Mouse (Mus musculus) E14TG2a.4 (cell line): ENCODE data around the gene Vamp5.
A peak's percentile ranks its signal among the peaks of the same experiment; 100 is the strongest.

Experiments
- H3K27me3 ChIP-seq: 2 replicates; pipeline ENCODE4 v1.6.1; 2014; ENCODE audit warnings: low read length, control low read depth; ENCODE audit not compliant: insufficient read depth
- H3K36me3 ChIP-seq: 2 replicates; pipeline ENCODE4 v1.6.1; 2014; ENCODE audit warnings: low read length, control low read depth; ENCODE audit not compliant: insufficient read depth
- H3K4me1 ChIP-seq: replicated peaks from 2 replicates; pipeline ENCODE4 v1.6.1; 2014; ENCODE audit warnings: low read depth, low read length, control low read depth
- H3K4me3 ChIP-seq: replicated peaks from 2 replicates; pipeline ENCODE4 v1.5.1; 2014; ENCODE audit warnings: mild to moderate bottlenecking, low read length
- H3K9me3 ChIP-seq: 2 replicates; pipeline ENCODE4 v1.6.1; 2014; ENCODE audit warnings: low read length, control low read depth
- CTCF ChIP-seq: conservative IDR thresholded peaks from 2 replicates; pipeline ENCODE4 v1.5.1; 2014; ENCODE audit warnings: low read length
- NANOG ChIP-seq: IDR thresholded peaks from 2 replicates; pipeline ENCODE4 v1.6.1; 2014; ENCODE audit warnings: borderline replicate concordance, low read length, mixed read lengths
- POU5F1 ChIP-seq: IDR thresholded peaks from 2 replicates; pipeline ENCODE4 v1.6.1; 2014; ENCODE audit warnings: low read length, borderline replicate concordance

The Vamp5 gene

DNA sequence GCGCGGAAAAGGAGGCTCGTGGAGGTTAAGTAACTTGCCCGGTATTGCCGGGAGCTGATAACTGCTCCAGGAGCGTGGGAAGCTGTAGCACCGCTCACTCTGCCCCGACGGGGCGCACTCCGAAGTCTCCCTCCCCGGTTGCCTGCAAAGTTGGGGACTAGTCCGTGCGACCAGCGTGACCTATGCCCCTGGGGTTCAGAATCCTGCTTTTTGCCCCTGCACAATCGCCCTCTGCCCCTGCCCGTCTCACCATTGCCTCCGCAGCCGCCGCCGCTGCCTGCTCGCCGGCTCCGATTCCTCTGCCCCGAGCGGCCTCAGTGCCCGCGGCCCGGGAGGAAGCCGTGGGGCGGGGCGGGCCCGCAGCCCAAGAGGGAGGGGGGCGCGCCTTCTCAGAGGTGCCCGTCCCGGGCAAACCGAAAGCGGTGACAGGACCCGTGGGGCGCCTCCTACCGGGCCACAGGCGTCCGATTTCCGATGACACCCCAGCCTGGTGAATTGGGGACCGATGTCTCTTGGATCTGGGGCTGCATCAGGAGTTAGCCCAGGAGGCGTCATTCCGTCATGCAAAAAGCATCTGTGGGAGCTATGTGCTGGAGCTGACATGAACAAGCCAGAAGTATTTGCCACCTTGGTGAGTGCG lies at the start of gene Vamp5:
TSS of gene Vamp5 (minus strand) at position 338 of the 640 bp plus-strand sequence.
- H3K27me3 ChIP-seq, result peaks cover 60% of the 10 kb centered on the region
- H3K4me1 ChIP-seq, result peaks cover 9% of the 10 kb centered on the region; the same call in 1 of the 2 replicates
- no peaks in the 10 kb centered on the region for H3K36me3 ChIP-seq
- TF ChIP-seq CTCF, result 0 out of 2 replicates have a peak, but pooled peaks have one; percentile 6
- TF ChIP-seq NANOG, result no peak
- H3K9me3 ChIP-seq, result no peaks in the 10 kb centered on the region
- H3K4me3 ChIP-seq, result peak within 1 kb of the TSS; percentile 82

DNA sequence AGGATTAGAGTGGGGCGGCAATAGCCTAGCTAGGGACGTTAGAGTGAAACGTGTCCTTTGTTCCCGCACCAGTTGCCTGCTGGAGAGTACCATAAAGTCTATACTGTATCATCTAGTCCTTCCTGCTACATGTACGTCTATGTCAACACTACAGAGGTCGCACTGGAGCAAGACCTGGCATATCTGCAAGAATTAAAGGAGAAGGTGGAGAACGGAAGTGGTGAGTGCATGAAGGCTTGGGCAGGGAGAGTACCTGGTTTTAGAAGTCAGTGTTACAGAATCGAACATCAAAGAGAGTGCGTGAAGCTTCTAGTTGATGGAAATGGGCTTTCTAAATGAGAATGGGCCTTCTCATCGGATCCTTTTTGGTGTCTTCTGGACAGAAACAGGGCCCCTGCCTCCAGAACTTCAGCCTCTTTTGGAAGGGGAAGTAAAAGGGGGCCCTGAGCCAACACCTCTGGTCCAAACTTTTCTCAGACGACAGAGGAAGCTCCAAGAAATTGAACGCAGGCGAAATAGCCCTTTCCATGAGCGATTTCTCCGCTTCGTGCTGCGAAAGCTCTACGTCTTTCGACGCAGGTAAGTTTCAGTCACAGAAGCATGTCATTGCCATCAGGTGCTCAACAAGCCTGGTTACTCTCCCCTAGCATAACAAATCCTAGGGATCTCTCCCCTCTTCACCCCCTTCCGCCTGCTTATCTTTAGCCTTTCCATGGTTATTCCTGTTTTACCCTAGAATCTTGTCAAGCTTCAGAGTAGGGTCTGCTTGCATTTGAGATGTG lies 49.0 kb upstream of the Vamp5 start:
- no peak for TF ChIP-seq CTCF
- no peak for TF ChIP-seq NANOG
- no peak for TF ChIP-seq POU5F1
- peaks cover 100% of the 10 kb centered on the region for H3K36me3 ChIP-seq
- H3K4me1 ChIP-seq, result peaks cover 21% of the 10 kb centered on the region; the same call in 1 of the 2 replicates
- H3K27me3 ChIP-seq, result no peaks in the 10 kb centered on the region
- H3K4me3 ChIP-seq, result no peak overlapping the region
- H3K9me3 ChIP-seq, result peaks cover 13% of the 10 kb centered on the region

DNA sequence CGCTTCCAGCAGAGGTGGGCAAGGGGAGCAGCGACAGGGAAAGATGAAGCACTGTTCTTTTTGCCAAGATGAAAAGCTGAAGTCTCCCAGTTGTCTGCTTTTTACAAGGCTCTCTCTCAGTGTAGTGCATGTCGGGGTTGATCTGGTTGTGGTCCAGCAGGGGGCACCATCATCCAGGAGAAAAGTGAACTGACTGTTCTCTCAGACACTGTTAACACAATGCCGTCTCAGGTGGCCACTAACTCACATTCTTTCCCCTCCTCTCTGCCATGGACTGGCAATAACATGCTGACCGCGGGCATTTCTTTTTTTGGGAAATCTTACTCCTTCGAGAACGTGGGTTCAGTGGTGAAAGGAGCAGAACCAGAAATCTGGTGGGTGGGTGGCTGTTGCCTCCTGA lies 47.8 kb upstream of the Vamp5 start:
- Histone ChIP-seq H3K9me3 (peaks cover 16% of the 10 kb centered on the region), H3K27me3 (no peaks in the 10 kb centered on the region), H3K36me3 (peaks cover 100% of the 10 kb centered on the region), H3K4me3 (no peak overlapping the region), H3K4me1 (peaks cover 21% of the 10 kb centered on the region; the same call in 1 of the 2 replicates)
- TF ChIP-seq POU5F1 (no peak), CTCF (peak; percentile 62), NANOG (no peak)

DNA sequence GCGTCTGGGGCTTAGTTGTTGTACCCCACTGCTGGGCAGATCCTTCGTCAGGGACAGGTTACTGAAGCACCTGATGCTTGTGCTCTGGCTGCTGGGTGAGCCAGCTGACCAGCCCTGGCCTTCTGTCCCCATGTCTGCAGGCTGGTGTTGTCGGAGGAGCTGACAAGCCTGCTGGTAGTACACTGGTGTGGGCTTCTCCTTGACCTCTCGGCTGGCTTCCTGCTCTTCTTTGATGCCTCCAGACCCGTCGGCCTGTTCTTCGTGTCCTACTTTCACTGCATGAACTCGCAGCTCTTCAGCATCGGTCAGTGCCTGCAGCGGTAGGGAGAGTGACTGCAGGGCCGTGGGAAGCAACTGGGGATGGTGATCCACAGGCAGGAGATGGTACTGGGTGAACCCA lies 45.4 kb upstream of the Vamp5 start:
- Histone ChIP-seq H3K4me1 (peaks cover 13% of the 10 kb centered on the region; the same call in 1 of the 2 replicates), H3K9me3 (peaks cover 16% of the 10 kb centered on the region), H3K36me3 (peaks cover 96% of the 10 kb centered on the region), H3K4me3 (no peak overlapping the region), H3K27me3 (no peaks in the 10 kb centered on the region)
- TF ChIP-seq POU5F1 (no peak), NANOG (no peak), CTCF (no peak)

DNA sequence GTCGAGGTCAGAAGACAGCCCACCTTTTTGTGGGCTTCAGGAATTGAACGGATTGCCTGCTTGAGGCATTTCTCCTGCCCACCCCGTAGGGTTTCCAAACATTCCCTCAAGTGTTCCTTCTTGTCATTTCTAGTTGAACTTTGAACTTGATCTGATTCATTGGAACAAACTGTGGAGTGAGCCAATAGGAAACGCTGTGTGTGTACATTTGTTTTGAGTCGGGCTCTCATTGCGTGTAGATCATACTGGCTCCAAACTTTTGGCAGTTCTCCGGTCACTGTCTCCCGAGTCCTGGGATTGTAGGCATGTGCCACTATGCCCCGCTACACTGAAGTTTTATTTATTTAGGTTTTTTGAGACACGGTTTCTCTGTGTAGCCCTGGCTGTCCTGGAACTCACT lies 40.6 kb upstream of the Vamp5 start:
- TF ChIP-seq NANOG, result no peak
- TF ChIP-seq POU5F1, result no peak
- TF ChIP-seq CTCF, result no peak
- Histone ChIP-seq H3K36me3 (peaks cover 87% of the 10 kb centered on the region), H3K9me3 (peaks cover 16% of the 10 kb centered on the region), H3K4me3 (no peak overlapping the region), H3K4me1 (peaks cover 7% of the 10 kb centered on the region; the same call in 1 of the 2 replicates), H3K27me3 (no peaks in the 10 kb centered on the region)

DNA sequence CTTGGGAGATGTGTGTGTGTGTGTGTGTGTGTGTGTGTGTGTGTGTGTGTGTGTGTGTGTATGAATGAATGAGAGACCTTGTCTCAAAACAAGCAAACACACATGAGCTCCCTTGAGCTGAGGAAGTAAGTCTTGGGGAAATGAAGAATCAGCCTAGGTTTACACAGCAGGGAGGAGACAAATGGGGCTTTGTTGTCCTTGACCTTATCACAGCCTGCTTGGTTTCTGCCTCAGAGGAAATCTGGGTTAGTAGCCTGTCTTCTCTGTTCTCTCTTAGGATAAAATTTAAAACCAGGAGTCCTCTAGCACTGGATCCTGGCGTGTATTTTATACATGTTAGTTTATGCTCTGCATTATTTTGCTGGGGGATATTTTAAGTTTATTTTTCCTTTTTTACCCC lies 39.5 kb upstream of the Vamp5 start:
- no peak overlapping the region for H3K4me3 ChIP-seq
- H3K9me3 ChIP-seq, result peaks cover 9% of the 10 kb centered on the region
- no peaks in the 10 kb centered on the region for H3K27me3 ChIP-seq
- TF ChIP-seq POU5F1 (no peak), NANOG (no peak), CTCF (no peak)
- peaks cover 14% of the 10 kb centered on the region for H3K4me1 ChIP-seq
- peaks cover 80% of the 10 kb centered on the region for H3K36me3 ChIP-seq

DNA sequence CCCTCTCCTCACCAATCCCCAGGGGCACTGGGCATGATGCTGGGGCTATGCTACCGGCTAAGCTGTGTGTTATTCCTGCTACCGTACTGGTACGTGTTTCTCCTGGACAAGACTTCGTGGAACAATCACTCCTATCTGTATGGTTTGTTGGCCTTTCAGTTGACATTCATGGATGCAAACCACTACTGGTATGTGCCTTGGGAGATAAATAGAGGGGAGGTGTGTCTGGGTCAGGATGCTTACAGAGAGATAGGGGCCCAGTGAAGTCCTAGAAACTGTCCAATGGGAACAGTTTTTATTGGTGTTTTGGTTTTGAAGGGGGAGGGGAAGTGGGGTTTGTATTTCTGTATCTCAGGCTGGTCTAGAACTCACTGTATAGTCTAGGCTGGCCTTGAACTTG lies 38.0 kb upstream of the Vamp5 start:
- no peak overlapping the region for H3K4me3 ChIP-seq
- H3K4me1 ChIP-seq, result peaks cover 22% of the 10 kb centered on the region
- TF ChIP-seq POU5F1 (no peak), CTCF (no peak), NANOG (no peak)
- H3K9me3 ChIP-seq, result no peaks in the 10 kb centered on the region
- no peaks in the 10 kb centered on the region for H3K27me3 ChIP-seq
- H3K36me3 ChIP-seq, result peaks cover 65% of the 10 kb centered on the region

DNA sequence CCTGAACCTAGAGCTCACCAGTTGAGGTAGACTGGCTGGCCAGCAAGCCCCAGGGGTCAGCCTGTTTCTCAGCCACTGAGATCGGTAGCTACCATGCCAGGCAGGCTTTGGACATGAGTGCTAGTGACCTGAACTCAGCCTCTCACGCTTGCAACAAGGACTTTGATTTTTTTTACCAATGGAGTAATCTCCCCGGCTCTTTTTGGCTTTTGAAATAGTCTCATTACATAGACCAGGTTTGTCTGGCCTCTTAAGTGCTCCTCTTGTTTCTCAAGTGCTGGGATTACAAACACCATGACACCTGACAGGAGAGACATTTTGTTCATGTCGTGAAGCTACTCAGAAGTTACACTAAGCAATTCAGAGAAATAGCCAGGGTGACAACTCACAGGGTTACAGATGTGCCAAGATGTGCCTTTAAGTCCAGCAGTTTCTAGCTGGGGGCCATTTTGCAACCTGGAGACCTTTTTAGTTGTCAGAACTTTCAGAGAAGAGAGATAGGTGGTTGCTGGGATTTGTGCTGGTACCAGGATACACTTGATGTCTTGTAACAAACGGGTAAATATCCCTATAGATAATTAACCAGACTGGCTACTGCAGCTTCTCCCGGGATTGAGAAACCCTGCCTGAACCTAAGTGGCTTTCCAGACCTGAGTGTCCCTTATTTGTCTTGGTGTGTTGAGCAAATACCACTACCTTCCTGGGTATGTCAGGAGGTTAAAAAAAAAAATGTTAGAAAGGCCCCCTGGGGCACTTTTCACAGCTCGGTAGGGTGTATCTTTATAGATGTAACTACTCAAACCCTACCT lies 35.9 kb upstream of the Vamp5 start:
- Histone ChIP-seq H3K4me3 (no peak overlapping the region), H3K9me3 (no peaks in the 10 kb centered on the region), H3K36me3 (peaks cover 44% of the 10 kb centered on the region), H3K27me3 (no peaks in the 10 kb centered on the region), H3K4me1 (peaks cover 22% of the 10 kb centered on the region)
- TF ChIP-seq POU5F1 (no peak), NANOG (no peak), CTCF (no peak)

- Histone ChIP-seq H3K9me3 (no peaks in the 10 kb centered on the region), H3K27me3 (no peaks in the 10 kb centered on the region), H3K4me1 (peaks cover 22% of the 10 kb centered on the region), H3K4me3 (peak overlapping the region; percentile 92), H3K36me3 (peaks cover 43% of the 10 kb centered on the region)
- no peak for TF ChIP-seq POU5F1
- no peak for TF ChIP-seq NANOG
- TF ChIP-seq CTCF, result no peak; the same call in 1 of the 2 replicates
Measured at GRCm38 (mm10) chr6:72415181-72415580, 34.9 kb upstream of the Vamp5 start.
